ENCODE assay signal across 24 mouse cellular contexts in genomic region chr13:53346391-53346790, GRCm38 (mm10).
"Had no signal": no experiment of that assay in that cellular context is flagged by ENCODE, and none has a peak within 500 bp of the region (broad histone marks: within the 10 kb centered on the region; RNA-seq: fewer than 3 reads in every experiment).

No protein-coding gene starts in this region.

- H3K9ac ChIP-seq: heart, embryonic 12.5 days; hindbrain, embryonic 13.5 days; hindbrain, embryonic 15.5 days; kidney, embryonic 15.5 days; limb, embryonic 12.5 days; liver, embryonic 13.5 days; liver, embryonic 15.5 days; liver, postnatal 0 days had no signal

- H3K27ac ChIP-seq: heart, embryonic 10.5 days; hindbrain, embryonic 13.5 days; hindbrain, embryonic 15.5 days; hindbrain, postnatal 0 days; kidney, embryonic 15.5 days; kidney, postnatal 0 days; left cerebral cortex, adult 2 months; limb, embryonic 10.5 days; limb, embryonic 12.5 days; liver, embryonic 13.5 days; liver, embryonic 15.5 days had no signal

- DNase-seq: gastrocnemius, postnatal 10 days; gastrocnemius, postnatal 25 days; heart, adult 18-20 months; heart, postnatal 10 days; kidney, adult 11 months; kidney, adult 2 months; kidney, adult 9 months; kidney, postnatal 14 days; kidney, postnatal 36 days; layer of hippocampus, adult 9-11 months; liver; liver, embryonic 13.5 days; liver, postnatal 0 days had no signal

- H3K4me3 ChIP-seq: heart, embryonic 10.5 days; heart, embryonic 12.5 days; hindbrain, embryonic 13.5 days; hindbrain, embryonic 15.5 days; kidney, embryonic 15.5 days; left cerebral cortex, adult 2 months; limb, embryonic 10.5 days; limb, embryonic 12.5 days; liver, embryonic 13.5 days; liver, embryonic 15.5 days had no signal

- H3K4me1 ChIP-seq: heart, embryonic 10.5 days; heart, embryonic 12.5 days; hindbrain, embryonic 13.5 days; hindbrain, embryonic 15.5 days; kidney, embryonic 15.5 days; limb, embryonic 10.5 days; limb, embryonic 12.5 days; liver, embryonic 13.5 days; liver, embryonic 15.5 days had no signal

- H3K9me3 ChIP-seq: heart, embryonic 10.5 days; heart, embryonic 12.5 days; hindbrain, embryonic 13.5 days; hindbrain, embryonic 15.5 days; kidney, embryonic 15.5 days; limb, embryonic 10.5 days; limb, embryonic 12.5 days; liver, embryonic 13.5 days; liver, embryonic 15.5 days had no signal
